Mouse (Mus musculus): ENCODE data around the gene Tmcc1. TPM values are rescaled to one million over a fixed set of nuclear protein-coding genes. Genes with fewer than 3 reads are reported as not detected.

Gene Tmcc1
- total and polyA plus RNA-seq, 3 experiments, result 9.1 to 30.6 TPM; not detected in 1

DNA sequence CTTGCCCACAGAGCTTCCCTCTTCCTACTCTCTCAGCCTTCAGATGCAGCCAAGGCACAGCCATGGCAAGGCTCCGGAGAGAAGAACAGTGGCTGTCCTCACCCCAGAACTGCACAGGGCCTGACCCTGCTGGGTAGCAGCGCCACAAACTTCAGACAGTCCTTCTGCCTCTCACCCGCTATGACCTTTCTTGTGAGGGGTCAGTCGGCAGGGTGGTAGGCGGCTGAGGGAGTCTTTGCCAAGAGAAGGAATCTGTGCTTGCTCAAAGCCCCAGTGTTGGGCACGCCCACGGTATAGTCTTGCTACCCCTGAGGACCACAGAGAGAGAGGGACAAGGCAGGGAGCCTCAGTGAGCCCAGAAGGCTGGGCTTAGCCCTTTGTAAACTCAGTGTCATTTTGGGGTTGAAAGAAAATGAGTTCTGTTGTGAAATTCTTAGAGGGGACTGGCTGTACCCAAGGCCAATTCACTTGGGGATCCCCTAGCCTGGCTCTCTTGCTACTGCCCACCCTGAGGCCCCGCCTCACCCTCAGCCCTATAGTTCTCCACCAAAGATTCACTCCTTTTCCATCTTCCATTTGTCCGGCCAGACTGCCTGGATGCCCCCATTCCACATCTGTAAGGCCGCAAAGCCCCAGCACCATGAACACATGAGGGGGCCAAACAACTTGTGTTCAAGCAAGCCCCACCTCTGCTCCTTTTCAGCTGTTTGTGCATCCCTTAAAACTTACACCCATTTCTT is 201.2 kb downstream of the Tmcc1 start:
- Histone ChIP-seq H3K27ac (ENCODE audit: control insufficient read depth, low read depth, low read length) (no peak overlapping the region), H3K9me3 (replicated peaks; ENCODE audit: insufficient read depth, low read length) (no peaks in the 10 kb centered on the region), H3K36me3 (ENCODE audit: control insufficient read depth in 1 of 2, insufficient read depth in 2 of 2, low read length in 2 of 2) (peaks cover 0 to 7% of the 10 kb centered on the region in 2 experiments; a peak in 2 of 4 replicates), H3K4me1 (ENCODE audit: control insufficient read depth in 1 of 2, insufficient read depth in 2 of 2, low read length in 2 of 2) (peaks cover 3 to 17% of the 10 kb centered on the region in 2 experiments), H3K4me3 (ENCODE audit: control insufficient read depth in 1 of 2, insufficient read depth in 1 of 2, low read depth in 2 of 2, low read length in 2 of 2) (no peak overlapping the region), H3K79me2 (ENCODE audit: control insufficient read depth, insufficient read depth, low read length, poor library complexity) (peaks cover 2% of the 10 kb centered on the region; the same call in 1 of the 2 replicates), H3K9ac (ENCODE audit: control insufficient read depth, low read depth, low read length, poor library complexity, severe bottlenecking) (no peak overlapping the region), H3K27me3 (ENCODE audit: control insufficient read depth in 1 of 2, insufficient read depth in 2 of 2, low read length in 2 of 2) (no peaks in the 10 kb centered on the region)
- TF ChIP-seq ZNF384 (IDR thresholded peaks at IDR 0.05; ENCODE audit: low read depth, low read length), result no peak
- TF ChIP-seq MAX (IDR thresholded peaks at IDR 0.05; ENCODE audit: low read length), result no peak
- no peak for TF ChIP-seq GABPA (IDR thresholded peaks at IDR 0.05; ENCODE audit: low read depth, low read length)
- no peak for TF ChIP-seq TCF12 (IDR thresholded peaks at IDR 0.05; ENCODE audit: low read depth, low read length)
- no peak for TF ChIP-seq MYB (IDR thresholded peaks at IDR 0.05; ENCODE audit: low read depth, low read length)
- TF ChIP-seq MAZ (IDR thresholded peaks at IDR 0.05; ENCODE audit: low read depth, low read length), result no peak
- TF ChIP-seq KAT2A (conservative IDR thresholded peaks at IDR 0.05; ENCODE audit: low read depth, low read length), result no peak
- TF ChIP-seq ZC3H11A (IDR thresholded peaks at IDR 0.05; ENCODE audit: low read depth, low read length), result no peak
- no peak for TF ChIP-seq ZKSCAN1 (IDR thresholded peaks at IDR 0.05; ENCODE audit: low read depth, low read length)
- no peak for TF ChIP-seq E2F4 (IDR thresholded peaks at IDR 0.05; ENCODE audit: borderline replicate concordance, low read depth, low read length)
- no peak for TF ChIP-seq SMC3 (IDR thresholded peaks at IDR 0.05; ENCODE audit: low read depth, low read length)
- no peak for TF ChIP-seq TAL1 (IDR thresholded peaks at IDR 0.05; ENCODE audit: low read length)
- no peak for TF ChIP-seq USF2 (IDR thresholded peaks at IDR 0.05; ENCODE audit: borderline replicate concordance in 1 of 2, insufficient read depth in 1 of 2, low read depth in 1 of 2, low read length in 2 of 2)
- TF ChIP-seq CHD2 (IDR thresholded peaks at IDR 0.05; ENCODE audit: low read length), result no peak
- no peak for TF ChIP-seq POLR2AphosphoS5 (IDR thresholded peaks at IDR 0.05; ENCODE audit: borderline replicate concordance, low read depth, low read length)
- no peak for TF ChIP-seq MXI1 (IDR thresholded peaks at IDR 0.05; ENCODE audit: low read depth, low read length)
- TF ChIP-seq TBP (IDR thresholded peaks at IDR 0.05; ENCODE audit: low read depth, low read length), result no peak
- TF ChIP-seq CTCF (IDR thresholded peaks at IDR 0.05 in 2 of 3, conservative IDR thresholded peaks at IDR 0.05 in 1 of 3; ENCODE audit: control insufficient read depth in 1 of 3, insufficient read depth in 1 of 3, low read depth in 2 of 3, low read length in 3 of 3, poor library complexity in 1 of 3, severe bottlenecking in 1 of 3), result no peak
- no peak for DNase-seq (ENCODE audit: low read depth, low spot score)

DNA sequence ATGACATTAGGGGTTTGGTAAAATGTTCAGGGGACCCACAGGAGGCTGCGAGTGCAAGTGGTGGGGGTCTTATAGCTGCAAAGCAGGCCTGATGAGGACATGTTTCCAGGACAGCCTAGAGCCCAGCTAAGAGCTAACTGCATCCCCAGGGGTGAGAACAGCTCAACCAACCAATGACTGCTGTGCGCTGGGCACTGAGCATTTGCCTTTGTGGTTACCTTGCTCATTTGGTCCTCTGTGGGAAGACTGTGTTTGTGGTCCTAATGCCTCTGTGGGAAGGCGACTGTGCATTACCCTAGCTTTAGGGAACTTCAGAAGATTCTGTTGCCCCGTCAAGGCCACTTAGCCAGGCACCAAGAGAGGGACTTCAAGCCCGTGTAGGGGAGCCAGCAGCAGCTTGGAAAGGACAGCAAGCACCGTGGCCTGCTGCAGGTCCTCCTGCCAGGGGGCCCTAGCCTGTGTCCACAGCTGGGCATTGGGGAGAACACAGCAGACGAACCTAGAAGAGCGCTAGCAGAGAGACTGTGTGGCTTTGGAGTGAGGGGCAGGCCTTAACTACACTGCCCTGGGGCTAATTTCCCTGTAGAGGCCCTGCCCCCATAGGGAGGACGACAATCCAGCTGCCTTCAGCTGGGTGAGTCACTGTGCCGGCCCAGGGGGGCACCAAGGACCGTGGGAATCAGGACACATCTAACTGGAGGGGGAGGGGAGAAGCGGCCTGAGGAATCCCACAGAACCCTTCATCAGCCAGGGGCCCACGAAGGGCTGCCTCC is 202.0 kb downstream of the Tmcc1 start:
- Histone ChIP-seq H3K9ac (ENCODE audit: control insufficient read depth, low read depth, low read length, poor library complexity, severe bottlenecking) (no peak overlapping the region), H3K79me2 (ENCODE audit: control insufficient read depth, insufficient read depth, low read length, poor library complexity) (peaks cover 2% of the 10 kb centered on the region; the same call in 1 of the 2 replicates), H3K36me3 (ENCODE audit: control insufficient read depth in 1 of 2, insufficient read depth in 2 of 2, low read length in 2 of 2) (peaks cover 0 to 7% of the 10 kb centered on the region in 2 experiments; a peak in 2 of 4 replicates), H3K27me3 (ENCODE audit: control insufficient read depth in 1 of 2, insufficient read depth in 2 of 2, low read length in 2 of 2) (no peaks in the 10 kb centered on the region), H3K4me3 (ENCODE audit: control insufficient read depth in 1 of 2, insufficient read depth in 1 of 2, low read depth in 2 of 2, low read length in 2 of 2) (no peak overlapping the region), H3K9me3 (replicated peaks; ENCODE audit: insufficient read depth, low read length) (no peaks in the 10 kb centered on the region), H3K4me1 (ENCODE audit: control insufficient read depth in 1 of 2, insufficient read depth in 2 of 2, low read length in 2 of 2) (peaks cover 3 to 11% of the 10 kb centered on the region in 2 experiments), H3K27ac (ENCODE audit: control insufficient read depth, low read depth, low read length) (no peak overlapping the region)
- no peak for DNase-seq (ENCODE audit: low read depth, low spot score)
- no peak for TF ChIP-seq ETS1 (IDR thresholded peaks at IDR 0.05; ENCODE audit: low read depth, low read length)
- TF ChIP-seq RCOR1 (IDR thresholded peaks at IDR 0.05; ENCODE audit: low read depth, low read length), result no peak
- TF ChIP-seq MAFK (IDR thresholded peaks at IDR 0.05; ENCODE audit: borderline replicate concordance, low read depth, low read length), result no peak
- TF ChIP-seq SIN3A (IDR thresholded peaks at IDR 0.05; ENCODE audit: low read length), result no peak
- no peak for TF ChIP-seq HCFC1 (IDR thresholded peaks at IDR 0.05; ENCODE audit: low read depth, low read length)
- TF ChIP-seq USF1 (IDR thresholded peaks at IDR 0.05; ENCODE audit: low read depth, low read length), result no peak
- no peak for TF ChIP-seq MYB (IDR thresholded peaks at IDR 0.05; ENCODE audit: low read depth, low read length)
- no peak for TF ChIP-seq E2F4 (IDR thresholded peaks at IDR 0.05; ENCODE audit: borderline replicate concordance, low read depth, low read length)
- no peak for TF ChIP-seq MAZ (IDR thresholded peaks at IDR 0.05; ENCODE audit: low read depth, low read length)
- no peak for TF ChIP-seq MEF2A (IDR thresholded peaks at IDR 0.05; ENCODE audit: extremely low read depth, insufficient replicate concordance, low read depth, low read length, poor library complexity, severe bottlenecking)
- TF ChIP-seq USF2 (IDR thresholded peaks at IDR 0.05; ENCODE audit: borderline replicate concordance in 1 of 2, insufficient read depth in 1 of 2, low read depth in 1 of 2, low read length in 2 of 2), result no peak
- TF ChIP-seq TAL1 (IDR thresholded peaks at IDR 0.05; ENCODE audit: low read length), result no peak
- no peak for TF ChIP-seq RAD21 (IDR thresholded peaks at IDR 0.05; ENCODE audit: low read depth, low read length)
- no peak for TF ChIP-seq POLR2AphosphoS5 (IDR thresholded peaks at IDR 0.05; ENCODE audit: borderline replicate concordance, low read depth, low read length)
- no peak for TF ChIP-seq ZC3H11A (IDR thresholded peaks at IDR 0.05; ENCODE audit: low read depth, low read length)
- TF ChIP-seq EP300 (IDR thresholded peaks at IDR 0.05; ENCODE audit: low read depth in 1 of 2, low read length in 2 of 2), result no peak
- TF ChIP-seq TCF12 (IDR thresholded peaks at IDR 0.05; ENCODE audit: low read depth, low read length), result no peak

All from MEL (cell line).